Mouse (Mus musculus): ENCODE measurements around the gene Gata3.

- TF ChIP-seq CTCF (IDR thresholded peaks at IDR 0.05; ENCODE audit: low read depth) (no peak), EP300 (optimal IDR thresholded peaks at IDR 0.05) (no peak)
These were observed 16.2 kb upstream of the Gata3 start for GRCm38 (mm10) chr2:9905995-9906394.
